Mouse (Mus musculus) ovary, adult 18-20 months (tissue): ENCODE measurements around the gene Mgarp.
A peak's percentile ranks its signal among the peaks of the same experiment; 100 is the strongest.
"Not testable (repeated sequence)": the region's sequence is repeated elsewhere in the genome, so short reads cannot be mapped to it uniquely, and the experiment has no call there.

ENCODE experiments used
- DNase-seq: peaks from one replicate; pipeline ENCODE4 v3.0.0; 2022; ENCODE audit warnings: low spot score, mixed read lengths

Gene Mgarp

DNA sequence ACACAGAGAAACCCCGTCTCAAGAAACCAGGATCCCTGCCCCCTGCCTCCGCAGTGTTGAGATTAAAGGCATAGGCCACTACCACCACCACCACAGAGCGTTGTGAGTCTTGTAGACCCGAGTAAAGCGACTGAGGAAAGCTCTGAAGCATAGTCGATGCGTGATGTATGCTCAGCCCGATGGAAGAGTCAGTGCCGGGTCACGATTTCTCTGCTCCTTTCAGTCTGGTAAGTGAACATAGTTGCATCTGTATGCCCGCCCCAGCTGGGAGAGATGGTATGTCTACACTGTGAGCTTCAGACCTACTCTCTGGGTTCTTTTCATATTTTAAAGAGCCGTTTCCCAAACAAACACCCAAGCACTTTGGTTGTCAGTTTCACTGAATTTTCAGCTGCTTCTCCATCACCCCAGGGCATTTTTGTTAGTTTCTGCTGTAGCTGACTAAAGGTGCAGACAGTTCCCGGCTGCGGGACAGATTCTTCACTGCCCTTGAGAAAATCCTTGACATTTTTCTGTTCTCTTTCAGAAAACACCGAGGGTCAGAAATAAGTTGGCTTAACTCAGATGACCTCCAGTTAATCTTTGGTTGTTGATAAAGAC lies 1.3 kb upstream of the Mgarp start:
- peak; percentile 52 for DNase-seq

DNA sequence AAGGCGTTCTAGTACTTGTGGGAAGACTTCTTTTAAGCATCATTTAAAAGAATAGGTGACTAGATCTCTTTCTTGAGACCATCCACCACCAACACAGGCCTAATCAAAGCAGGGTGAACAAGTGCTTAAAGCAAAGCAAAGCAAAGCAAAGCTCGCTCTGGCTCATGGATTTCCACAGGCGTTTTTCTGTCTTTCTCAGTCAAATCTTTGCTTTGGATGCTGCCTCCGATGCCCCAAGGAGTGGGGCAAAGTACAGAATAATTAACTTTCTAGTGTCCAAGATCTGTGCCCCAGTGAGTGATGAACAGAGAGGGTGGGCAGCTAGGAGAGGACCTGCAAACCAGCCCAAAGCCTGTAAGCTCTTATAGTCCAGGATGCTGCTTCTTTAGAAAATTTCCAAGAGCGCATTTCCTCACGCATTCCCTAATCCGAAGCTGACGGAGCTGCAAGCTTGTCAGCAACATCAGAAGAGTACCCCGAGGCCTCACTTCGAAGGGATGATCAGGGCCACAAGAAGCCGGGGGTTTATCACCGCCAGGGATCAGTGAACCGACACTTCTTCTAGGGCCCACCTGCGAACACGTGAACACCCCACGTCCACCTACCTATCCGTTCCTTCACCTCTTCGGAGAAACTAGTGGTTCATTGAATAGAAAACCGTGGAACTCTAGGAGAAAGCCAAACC lies 935 bp downstream of the Mgarp start:
- DNase-seq, result no peak

DNA sequence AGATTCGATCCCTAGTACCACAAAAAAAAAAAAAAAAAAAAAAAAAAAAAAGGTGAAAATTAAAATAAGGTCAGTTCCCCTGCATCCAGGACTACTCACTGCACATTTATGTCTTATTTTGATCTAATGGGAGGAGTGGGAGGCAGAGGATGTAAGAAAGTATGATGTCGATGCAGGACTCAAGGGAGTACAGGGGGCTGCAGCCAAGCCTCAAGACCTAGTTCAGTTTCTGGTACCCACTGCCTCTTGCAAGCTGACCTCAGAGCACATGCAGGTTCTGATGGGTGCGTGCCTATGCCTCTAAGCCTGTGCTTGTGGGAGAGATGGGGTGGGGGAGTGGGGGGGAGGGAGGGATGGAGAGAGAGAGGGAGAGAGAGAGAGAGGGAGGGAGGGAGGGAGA lies 1.7 kb downstream of the Mgarp start:
- DNase-seq, result no peak

- DNase-seq, result no peak
Measured at GRCm38 (mm10) chr3:51393651-51394050, 2.9 kb downstream of the Mgarp start.

DNA sequence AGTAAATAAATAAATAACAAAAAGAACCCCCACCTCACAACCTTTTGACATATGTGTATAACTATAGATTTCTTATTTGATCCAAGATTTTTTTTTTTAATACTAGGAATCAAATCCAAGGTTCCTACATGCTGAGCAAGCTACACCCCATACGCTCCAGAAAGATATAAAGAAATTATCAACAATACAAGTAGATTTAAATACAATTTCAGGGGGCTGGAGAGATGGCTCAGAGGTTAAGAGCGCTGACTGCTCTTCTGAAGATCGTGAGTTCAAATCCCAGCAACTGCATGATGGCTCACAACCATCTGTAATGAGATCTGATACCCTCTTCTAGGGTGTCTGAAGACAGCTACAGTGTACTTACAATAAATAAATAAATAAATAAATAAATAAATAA lies 3.5 kb downstream of the Mgarp start:
- not testable (repeated sequence) for DNase-seq

GRCm38 (mm10) chr3:51391591-51391990 lies 4.9 kb downstream of the Mgarp start:
- no peak for DNase-seq

DNA sequence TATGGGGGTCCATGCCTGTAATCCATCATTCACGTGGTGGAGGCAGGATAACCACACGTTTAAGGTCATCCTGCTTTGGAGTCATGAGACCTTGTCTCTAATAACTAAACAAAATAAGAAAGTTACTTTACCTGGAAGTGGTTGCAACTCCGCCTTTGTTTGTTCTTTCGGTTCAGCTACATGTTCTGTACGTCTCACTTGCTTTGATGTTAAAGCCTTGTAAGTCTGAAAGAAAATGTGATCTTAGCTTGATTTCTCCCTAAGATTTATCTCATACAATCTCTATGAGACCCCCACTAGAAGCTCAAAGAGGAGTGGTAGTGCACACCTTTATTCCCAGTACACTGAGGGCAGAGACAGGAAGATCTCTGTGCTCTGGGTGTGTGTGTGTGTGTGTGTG lies 5.4 kb downstream of the Mgarp start:
- no peak for DNase-seq

- peak; percentile 37 for DNase-seq
Measured at GRCm38 (mm10) chr3:51388904-51389303, 7.6 kb downstream of the Mgarp start.

- DNase-seq, result no peak
Measured at GRCm38 (mm10) chr3:51387868-51388381, 8.6 kb downstream of the Mgarp start.

DNA sequence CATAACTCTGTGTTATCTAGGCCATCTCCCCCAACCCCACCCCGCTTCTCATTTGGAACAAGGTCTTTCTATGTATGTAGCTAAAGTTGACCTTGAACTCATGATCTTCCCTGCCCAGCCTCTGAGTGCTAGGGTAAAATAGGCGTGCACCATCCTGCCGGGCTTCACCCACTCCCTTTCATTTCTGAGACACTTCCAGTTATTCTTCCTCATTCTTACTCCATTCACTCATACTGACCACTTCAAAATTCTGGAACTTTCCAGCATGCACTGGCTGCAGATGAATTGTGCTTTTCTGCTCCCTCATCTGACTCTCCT lies 9.4 kb downstream of the Mgarp start:
- DNase-seq, result peak; percentile 44

- no peak for DNase-seq
Measured at GRCm38 (mm10) chr3:51386441-51387133, 10.0 kb downstream of the Mgarp start.

- no peak for DNase-seq
Measured at GRCm38 (mm10) chr3:51383409-51383808, 13.1 kb downstream of the Mgarp start.

DNA sequence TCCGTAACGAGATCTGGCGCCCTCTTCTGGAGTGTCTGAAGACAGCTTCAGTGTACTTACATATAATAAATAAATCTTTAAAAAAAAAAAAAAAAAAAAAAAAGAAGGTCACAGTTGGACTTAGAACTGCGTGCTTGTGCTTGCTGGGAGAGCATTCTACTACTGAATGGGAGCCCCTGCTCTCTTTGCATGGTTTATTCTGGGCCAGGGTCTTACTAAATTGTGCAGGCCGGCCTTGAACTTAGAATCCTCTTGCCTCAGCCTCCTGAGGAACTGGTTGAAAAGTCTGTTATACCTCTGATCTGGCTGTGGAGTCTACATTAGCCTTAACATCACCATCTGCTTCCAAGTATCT lies 15.9 kb downstream of the Mgarp start:
- DNase-seq, result no peak

GRCm38 (mm10) chr3:51379786-51380659 lies 16.5 kb downstream of the Mgarp start:
- no peak for DNase-seq

DNA sequence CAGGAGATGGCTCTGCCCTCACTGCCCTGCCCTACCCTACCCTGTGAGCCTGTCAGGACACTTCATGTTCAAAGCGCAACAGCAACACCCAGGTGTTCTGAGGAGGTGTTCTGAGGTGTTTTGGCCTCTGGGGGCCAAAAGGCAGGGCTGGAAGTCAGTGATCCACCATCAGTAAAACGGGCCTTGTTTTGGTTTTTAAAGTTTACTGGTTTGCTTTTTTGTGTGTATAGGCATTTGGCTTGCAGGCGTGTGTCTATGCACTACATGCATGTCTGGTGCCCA lies 17.9 kb downstream of the Mgarp start:
- DNase-seq, result no peak

DNA sequence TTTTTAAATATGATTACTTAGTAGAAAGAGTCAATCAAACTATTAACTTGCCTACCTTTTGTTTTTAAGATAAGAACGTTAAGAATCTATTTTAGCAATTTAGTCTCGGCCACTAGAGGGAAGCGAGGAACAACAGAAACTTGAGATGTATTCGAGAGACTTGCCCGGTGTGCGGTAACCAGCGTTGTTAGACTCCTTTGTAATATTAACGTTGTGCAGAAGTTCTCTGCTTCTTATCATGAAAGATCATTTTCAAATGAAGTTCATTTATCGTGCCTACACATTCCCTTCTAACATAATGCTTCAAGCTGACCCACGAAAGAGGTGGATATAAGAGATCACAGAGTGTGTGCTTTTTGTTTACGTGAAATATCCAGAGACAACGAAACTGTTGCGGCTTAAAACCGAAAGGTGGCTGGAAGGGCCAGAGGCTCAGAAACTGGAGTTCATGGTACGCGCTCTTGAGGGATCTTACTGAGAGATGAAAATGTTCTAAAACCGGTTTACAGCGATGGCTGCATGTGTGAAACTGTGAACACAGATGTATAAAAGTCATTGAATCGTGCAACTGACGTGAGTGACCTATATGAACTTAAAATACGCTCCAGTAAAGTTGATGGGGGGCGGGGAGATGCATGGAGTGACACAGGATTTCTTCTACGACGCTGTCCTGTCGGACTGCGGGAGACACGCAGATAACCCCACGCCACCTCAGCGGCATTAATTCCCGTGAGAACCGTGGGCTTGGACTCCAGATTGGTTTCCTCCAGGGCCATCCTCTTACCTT lies 18.5 kb downstream of the Mgarp start:
- DNase-seq, result no peak

GRCm38 (mm10) chr3:51375307-51376265 lies 21.0 kb downstream of the Mgarp start:
- no peak for DNase-seq

DNA sequence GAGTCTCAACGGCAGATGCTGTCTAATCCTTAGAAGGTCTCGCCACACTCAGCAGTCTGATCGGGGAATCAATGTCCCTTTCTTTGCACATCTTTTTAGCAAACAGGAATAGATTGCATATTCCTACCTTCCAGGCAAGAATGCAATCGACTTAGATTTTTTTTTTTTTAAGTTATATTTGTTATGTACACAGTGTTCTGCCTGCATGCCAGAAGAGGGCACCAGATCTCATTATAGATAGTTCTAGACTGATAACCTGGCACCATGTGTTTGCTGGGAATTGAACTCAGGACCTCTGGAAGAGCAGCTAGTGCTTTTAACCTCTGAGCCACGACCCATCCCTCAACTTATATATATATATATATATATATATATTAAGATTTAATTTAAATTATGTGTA lies 23.0 kb downstream of the Mgarp start:
- DNase-seq, result no peak

GRCm38 (mm10) chr3:51372883-51373282 lies 23.7 kb downstream of the Mgarp start:
- DNase-seq, result peak; percentile 51

DNA sequence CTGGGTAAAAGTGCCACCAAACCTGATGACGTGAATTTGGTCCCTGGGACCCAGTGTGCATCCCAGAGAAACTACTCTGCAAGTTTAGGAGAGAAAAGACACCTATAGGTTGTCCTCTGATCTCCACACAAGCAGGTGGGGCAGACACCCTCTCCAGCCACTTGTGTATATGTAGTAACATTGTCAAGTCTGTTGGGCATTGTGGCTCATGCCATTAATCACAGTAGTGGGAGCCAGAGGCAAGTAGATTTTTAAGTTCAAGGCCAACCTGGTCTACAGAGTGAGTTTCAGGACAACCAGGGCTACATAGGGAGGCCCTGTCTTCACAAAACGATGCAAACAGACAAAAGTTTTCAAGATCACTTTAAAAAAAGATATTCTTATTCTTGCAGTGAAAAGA lies 24.7 kb downstream of the Mgarp start:
- DNase-seq, result no peak

GRCm38 (mm10) chr3:51368011-51368410 lies 28.5 kb downstream of the Mgarp start:
- no peak for DNase-seq
